Mouse (Mus musculus) megakaryocyte-erythroid progenitor cell, adult 5-6 weeks (primary cell): ENCODE measurements around the gene Gm20518. TPM values are rescaled to one million over a fixed set of nuclear protein-coding genes. Genes with fewer than 3 reads are reported as not detected.
A peak's percentile ranks its signal among the peaks of the same experiment; 100 is the strongest.

Source experiments
- ATAC-seq: replicated peaks from 2 replicates; pipeline ENCODE4 v1.8.0; 2016; ENCODE audit warnings: mild to moderate bottlenecking, inconsistent platforms; ENCODE audit not compliant: severe bottlenecking, poor library complexity, low FRiP score, low TSS enrichment
- total RNA-seq, 2 experiments: library from RNA; stranded (forward) in 1 of 2; stranded (reverse) in 1 of 2; fragments of 200-1000, 215-1000 nt in 1 of 2; fragments of >200 nt in 1 of 2; fragmentation: Nextera tagmentation in 1 of 2; gene quantifications; 2 replicates each; pipeline ENCODE4 v1.2.3; 2014 to 2017

Gene Gm20518
- total RNA-seq, 2 experiments from 2014 or later, result 2.7 TPM; not detected in 1

GRCm38 (mm10) chr16:17911052-17911595, 19.7 kb upstream of the Gm20518 start, which contains the start of gene Ess2:
TSS of gene Ess2 (minus strand) at chr16:17911348.
- peak; percentile 96 for ATAC-seq

GRCm38 (mm10) chr16:17898462-17898861, 7.0 kb upstream of the Gm20518 start, which contains the start of the genes Dgcr2 and Tssk2:
TSS of gene Dgcr2 (minus strand) at chr16:17898562.
TSS of gene Tssk2 (plus strand) at chr16:17898637.
- no peak for ATAC-seq

GRCm38 (mm10) chr16:17896091-17896490, 4.6 kb upstream of the Gm20518 start:
- ATAC-seq, result no peak

GRCm38 (mm10) chr16:17893923-17894322, 2.5 kb upstream of the Gm20518 start, which contains the start of gene Tssk1:
TSS of gene Tssk1 (plus strand) at chr16:17894223.
- no peak for ATAC-seq

- no peak for ATAC-seq
These were observed 1.1 kb upstream of the Gm20518 start for GRCm38 (mm10) chr16:17892606-17893005.

GRCm38 (mm10) chr16:17890917-17891566, 429 bp downstream of the Gm20518 start:
- peak; percentile 75 for ATAC-seq

- ATAC-seq, result peak; percentile 9
These were observed 1.1 kb downstream of the Gm20518 start for GRCm38 (mm10) chr16:17890342-17890727.

- no peak for ATAC-seq
These were observed 1.7 kb downstream of the Gm20518 start for GRCm38 (mm10) chr16:17889689-17890341.

- ATAC-seq, result no peak
These were observed 7.4 kb downstream of the Gm20518 start for GRCm38 (mm10) chr16:17884116-17884515.

GRCm38 (mm10) chr16:17882196-17882595, 9.3 kb downstream of the Gm20518 start:
- no peak for ATAC-seq

- no peak for ATAC-seq
These were observed 11.9 kb downstream of the Gm20518 start for GRCm38 (mm10) chr16:17879571-17879970.

GRCm38 (mm10) chr16:17876096-17876495, 15.4 kb downstream of the Gm20518 start:
- ATAC-seq, result no peak

GRCm38 (mm10) chr16:17875174-17875573, 16.3 kb downstream of the Gm20518 start:
- ATAC-seq, result no peak

- ATAC-seq, result peak; percentile 42
These were observed 18.5 kb downstream of the Gm20518 start for GRCm38 (mm10) chr16:17872995-17873394.

- peak; percentile 82 for ATAC-seq
These were observed 20.2 kb downstream of the Gm20518 start for GRCm38 (mm10) chr16:17871248-17871647.

- ATAC-seq, result no peak
These were observed 25.7 kb downstream of the Gm20518 start for GRCm38 (mm10) chr16:17865770-17866169.

GRCm38 (mm10) chr16:17865293-17865692, 26.2 kb downstream of the Gm20518 start:
- ATAC-seq, result no peak

- peak; percentile 83 for ATAC-seq
These were observed 32.9 kb downstream of the Gm20518 start for GRCm38 (mm10) chr16:17858592-17858991.

GRCm38 (mm10) chr16:17857157-17857556, 34.3 kb downstream of the Gm20518 start:
- no peak for ATAC-seq

GRCm38 (mm10) chr16:17853263-17853662, 38.2 kb downstream of the Gm20518 start:
- no peak for ATAC-seq

GRCm38 (mm10) chr16:17851860-17852259, 39.6 kb downstream of the Gm20518 start:
- no peak for ATAC-seq
